Mouse (Mus musculus) lung, postnatal 0 days (tissue): Measurements from ENCODE around the gene Gusb.

Source experiments
- CTCF ChIP-seq: IDR thresholded peaks from 2 replicates; pipeline ENCODE4 v1.5.1; 2016; ENCODE audit warnings: antibody characterized with exemption, mild to moderate bottlenecking
- EP300 ChIP-seq: IDR thresholded peaks from 2 replicates; pipeline ENCODE4 v1.6.1; 2016; ENCODE audit warnings: antibody characterized with exemption, mild to moderate bottlenecking, control low read depth

GRCm38 (mm10) chr5:129993374-129993773 lies 9.5 kb downstream of the Gusb start:
- TF ChIP-seq CTCF, result no peak
- no peak for TF ChIP-seq EP300
